Mouse (Mus musculus) lung, adult 2 months (tissue): ENCODE measurements around the gene Pakap.
A peak's percentile ranks its signal among the peaks of the same experiment; 100 is the strongest.

Experiments used
- CTCF ChIP-seq: fragments of 200-500 bp; IDR thresholded peaks from 2 replicates; pipeline ENCODE4 v1.5.1; 2011; ENCODE audit warnings: mild to moderate bottlenecking, low read length, control low read depth; ENCODE audit not compliant: insufficient read depth
- POLR2A ChIP-seq: fragments of 200-500 bp; IDR thresholded peaks from 2 replicates; pipeline ENCODE4 v1.6.1; 2011; ENCODE audit warnings: low read depth, mild to moderate bottlenecking, control low read depth, low read length, borderline replicate concordance; ENCODE audit errors: extremely low read depth

DNA sequence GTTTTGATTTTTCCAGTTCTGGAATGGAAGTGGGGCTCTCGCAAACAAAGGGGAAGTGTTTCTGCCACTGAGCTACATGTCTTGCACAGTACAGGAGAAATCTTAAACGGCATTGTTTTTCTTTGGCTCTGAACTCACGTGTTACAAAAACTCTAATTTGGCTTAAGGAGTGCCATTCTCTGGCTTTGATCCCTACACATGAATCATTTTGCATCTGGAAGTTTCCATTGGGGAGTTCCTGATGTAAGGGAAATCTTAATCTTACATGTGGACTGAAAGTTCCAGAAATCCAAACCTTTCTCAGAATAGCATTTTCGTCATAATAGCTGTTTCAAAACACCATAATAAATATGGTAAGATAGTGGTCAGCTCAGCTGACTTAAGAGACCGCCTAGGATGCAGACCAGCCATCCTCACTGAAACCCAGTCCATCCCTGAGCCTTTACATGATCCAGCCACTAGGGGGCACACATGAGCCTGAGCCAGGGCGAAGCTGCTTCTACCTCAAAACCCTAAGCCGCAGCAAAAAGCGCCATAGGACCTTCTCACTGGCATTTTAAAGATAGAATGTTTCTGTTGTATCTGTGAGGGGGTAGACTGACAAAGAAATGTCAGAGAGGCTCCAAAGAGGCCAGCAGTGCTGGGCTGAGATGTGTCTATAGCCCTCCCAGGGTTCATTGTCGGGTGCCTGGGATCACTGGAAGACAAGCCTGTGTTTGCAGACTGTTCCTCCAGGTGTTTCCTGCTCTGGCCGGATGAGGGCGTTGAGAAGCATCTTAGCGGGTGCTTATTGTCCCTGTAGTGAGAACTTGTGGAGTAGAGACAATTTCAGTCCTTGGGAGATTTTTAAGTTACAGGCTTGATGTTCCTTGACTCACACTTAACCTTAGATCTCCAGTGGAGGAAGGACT is 105.3 kb downstream of the Pakap start:
- no peak for TF ChIP-seq POLR2A
- TF ChIP-seq CTCF: peak; percentile 98
